Mouse (Mus musculus) heart, postnatal 0 days (tissue): ENCODE measurements around the gene Rnf34. TPM values are rescaled to one million over a fixed set of nuclear protein-coding genes. Genes with fewer than 3 reads are reported as not detected.

ENCODE experiments used
- ATAC-seq: fragments of 200-750 bp; cut with Nextera tagmentation; 2 replicates; pipeline ENCODE4 v1.8.0; 2017; ENCODE audit warnings: low read depth, moderate number of reproducible peaks, moderate library complexity; ENCODE audit not compliant: insufficient read depth
- DNase-seq: peaks from one replicate; pipeline ENCODE4 v3.0.0-alpha.2; 2016; ENCODE audit warnings: low spot score
- H3K27ac ChIP-seq: fragments of 300-500 bp; sonication (generic); 2 replicates; pipeline ENCODE4 v1.5.1; 2014; ENCODE audit warnings: low read depth, mild to moderate bottlenecking
- H3K27me3 ChIP-seq: fragments of 300-500 bp; sonication (generic); 2 replicates; pipeline ENCODE4 v1.6.1; 2014; ENCODE audit warnings: low read length, mixed read lengths; ENCODE audit not compliant: control insufficient read depth, insufficient read depth
- H3K36me3 ChIP-seq: fragments of 300-500 bp; sonication (generic); replicated peaks from 2 replicates; pipeline ENCODE4 v1.6.1; 2014; ENCODE audit warnings: low read length, mixed read lengths; ENCODE audit not compliant: control insufficient read depth, insufficient read depth
- H3K4me1 ChIP-seq: fragments of 300-500 bp; sonication (generic); 2 replicates; pipeline ENCODE4 v1.6.1; 2014; ENCODE audit warnings: antibody characterized with exemption; ENCODE audit not compliant: control insufficient read depth, insufficient read depth
- H3K4me2 ChIP-seq: fragments of 300-500 bp; sonication (generic); 2 replicates; pipeline ENCODE4 v1.6.1; 2014; ENCODE audit warnings: low read depth, mild to moderate bottlenecking, low read length, moderate library complexity
- H3K4me3 ChIP-seq: fragments of 300-500 bp; sonication (generic); 2 replicates; pipeline ENCODE4 v1.5.1; 2014; ENCODE audit warnings: low read depth, low read length
- H3K9ac ChIP-seq: fragments of 300-500 bp; sonication (generic); replicated peaks from 2 replicates; pipeline ENCODE4 v1.6.1; 2014; ENCODE audit warnings: low read depth, low read length, mixed read lengths
- H3K9me3 ChIP-seq: fragments of 300-500 bp; sonication (generic); replicated peaks from 2 replicates; pipeline ENCODE4 v1.6.1; 2016; ENCODE audit warnings: low read length; ENCODE audit not compliant: control insufficient read depth
- CTCF ChIP-seq: IDR thresholded peaks from 2 replicates; pipeline ENCODE4 v1.5.1; 2016; ENCODE audit warnings: antibody characterized with exemption, control low read depth, low read depth
- EP300 ChIP-seq: IDR thresholded peaks from 2 replicates; pipeline ENCODE4 v1.6.1; 2016; ENCODE audit warnings: antibody characterized with exemption, low read depth
- WGBS: fragments of 180-500 bp; shearing (Covaris S2); extraction: QIAGEN DNeasy Blood & Tissue Kit; methylation state at CpG from one replicate; pipeline ENCODE4 v1.1.7; 2014; 5-methylcytosine and 5-hydroxymethylcytosine counted together
- polyA plus RNA-seq: library from polyadenylated mRNA; unstranded; fragments of >200 nt; fragmentation: Nextera tagmentation; extraction: Ambion mirVana; gene quantifications from 2 replicates; pipeline ENCODE4 v1.2.1, GENCODE M21; 2015
- total RNA-seq: library from RNA; depleted of rRNA; stranded (reverse); fragments of >200 nt; gene quantifications from 2 replicates; pipeline ENCODE4 v1.2.3, GENCODE M21; 2014; ENCODE audit warnings: low replicate concordance

Gene Rnf34
- total and polyA plus RNA-seq, 2 experiments from 2014 or later: 23.4 to 28.4 TPM

- no peak overlapping the region for H3K27ac ChIP-seq
- H3K9me3 ChIP-seq: no peaks in the 10 kb centered on the region
- DNase-seq (no peak), ATAC-seq (no peak)
- no peak overlapping the region for H3K9ac ChIP-seq
- H3K4me2 ChIP-seq: no peak overlapping the region
- peaks cover 68% of the 10 kb centered on the region for H3K36me3 ChIP-seq
- H3K4me3 ChIP-seq: no peak overlapping the region
- no peaks in the 10 kb centered on the region for H3K27me3 ChIP-seq
- H3K4me1 ChIP-seq: no peaks in the 10 kb centered on the region
- 79% methylated on average over 2 of the region's 2 CpGs for WGBS
- TF ChIP-seq CTCF (no peak), EP300 (no peak)
These were observed 23.7 kb downstream of the Rnf34 start for GRCm38 (mm10) chr5:122873573-122873972.

GRCm38 (mm10) chr5:122874359-122874758 lies 24.5 kb downstream of the Rnf34 start:
- Histone ChIP-seq H3K36me3 (peaks cover 70% of the 10 kb centered on the region), H3K4me1 (no peaks in the 10 kb centered on the region), H3K27me3 (no peaks in the 10 kb centered on the region), H3K9me3 (no peaks in the 10 kb centered on the region), H3K27ac (no peak overlapping the region), H3K9ac (no peak overlapping the region), H3K4me2 (no peak overlapping the region), H3K4me3 (no peak overlapping the region)
- no peak for ATAC-seq
- no peak for DNase-seq
- WGBS: 78% methylated on average over 3 of the region's 3 CpGs
- TF ChIP-seq EP300: no peak
- TF ChIP-seq CTCF: no peak

GRCm38 (mm10) chr5:122876671-122877070 lies 26.8 kb downstream of the Rnf34 start:
- Histone ChIP-seq H3K27ac (no peak overlapping the region), H3K9me3 (no peaks in the 10 kb centered on the region), H3K27me3 (no peaks in the 10 kb centered on the region), H3K4me3 (no peak overlapping the region), H3K4me1 (no peaks in the 10 kb centered on the region), H3K4me2 (no peak overlapping the region), H3K36me3 (peaks cover 69% of the 10 kb centered on the region), H3K9ac (no peak overlapping the region)
- ATAC-seq (no peak), DNase-seq (no peak)
- TF ChIP-seq EP300: no peak
- TF ChIP-seq CTCF: no peak
- 86% methylated on average over 3 of the region's 3 CpGs for WGBS

- H3K4me1 ChIP-seq: peaks cover 8% of the 10 kb centered on the region; the same call in 1 of the 2 replicates
- no peaks in the 10 kb centered on the region for H3K27me3 ChIP-seq
- no peak overlapping the region for H3K4me2 ChIP-seq
- no peaks in the 10 kb centered on the region for H3K9me3 ChIP-seq
- DNase-seq (no peak), ATAC-seq (no peak)
- 94% methylated on average over 37 of the region's 37 CpGs for WGBS
- H3K4me3 ChIP-seq: no peak overlapping the region
- no peak overlapping the region for H3K27ac ChIP-seq
- H3K9ac ChIP-seq: no peak overlapping the region
- TF ChIP-seq CTCF (no peak), EP300 (no peak)
- H3K36me3 ChIP-seq: peaks cover 48% of the 10 kb centered on the region
These were observed 30.6 kb downstream of the Rnf34 start for GRCm38 (mm10) chr5:122880241-122880980.

- DNase-seq (peak; percentile 60), ATAC-seq (peak; percentile 78)
- Histone ChIP-seq H3K9ac (no peak overlapping the region), H3K9me3 (no peaks in the 10 kb centered on the region), H3K4me1 (peaks cover 8% of the 10 kb centered on the region; the same call in 1 of the 2 replicates), H3K27me3 (no peaks in the 10 kb centered on the region), H3K4me3 (no peak overlapping the region), H3K4me2 (no peak overlapping the region), H3K36me3 (peaks cover 41% of the 10 kb centered on the region), H3K27ac (no peak overlapping the region)
- TF ChIP-seq EP300 (no peak), CTCF (peak; percentile 80)
- 52% methylated on average over 5 of the region's 5 CpGs for WGBS
These were observed 31.5 kb downstream of the Rnf34 start for GRCm38 (mm10) chr5:122881313-122881712.
